In genomic region chr1:127204817-127205485, GRCm38 (mm10) we compare ENCODE assay signal across 8 mouse cellular contexts. TPM values are rescaled to one million over a fixed set of nuclear protein-coding genes. Genes with fewer than 3 reads are reported as not detected.
A peak's percentile ranks its signal among the peaks of the same experiment; 100 is the strongest.
DNase-seq lines count a peak whose midpoint lies in the region; ATAC-seq and TF ChIP-seq lines count a peak whose summit lies in the region.

Gene Mgat5, plus strand, starts transcription at chr1:127205015.

- peak; percentile 12; the same call in 1 of the 2 replicates for TF ChIP-seq CTCF in liver, adult 2 months (IDR thresholded peaks at IDR 0.05; ENCODE audit: low read depth, low read length)

- H3K27ac ChIP-seq in heart, embryonic 11.5 days (ENCODE audit: low read depth, low read length), result peak within 1 kb of the TSS; percentile 90
- H3K27ac ChIP-seq in kidney, embryonic 16.5 days (ENCODE audit: low read length), result peak within 1 kb of the TSS; percentile 94
- H3K27ac ChIP-seq in liver, adult 2 months (replicated peaks; ENCODE audit: insufficient read depth, low read depth, low read length), result peak within 1 kb of the TSS; percentile 92

- peak within 1 kb of the TSS; percentile 79 for H3K9ac ChIP-seq in heart, embryonic 11.5 days (ENCODE audit: low read depth, low read length)
- H3K9ac ChIP-seq in kidney, embryonic 16.5 days (replicated peaks; ENCODE audit: low read length), result peak within 1 kb of the TSS; percentile 78
- peak within 1 kb of the TSS; percentile 91 for H3K9ac ChIP-seq in liver, adult 2 months (ENCODE audit: low read depth, low read length)

- TF ChIP-seq POLR2A in liver, adult 2 months (IDR thresholded peaks at IDR 0.05; ENCODE audit: extremely low read depth, insufficient read depth, low read length), result peak; percentile 61
- no peak for TF ChIP-seq POLR2A in myocyte (IDR thresholded peaks at IDR 0.05; ENCODE audit: insufficient read length, low read depth)

- peaks cover 7% of the 10 kb centered on the region; the same call in 1 of the 2 replicates for H3K4me1 ChIP-seq in heart, embryonic 11.5 days (ENCODE audit: control insufficient read depth, insufficient read depth, low read length)
- peaks cover 25% of the 10 kb centered on the region for H3K4me1 ChIP-seq in kidney, embryonic 16.5 days (ENCODE audit: insufficient read depth, low read length)
- 0 out of 2 replicates have a peak, but pooled peaks cover 4% of the 10 kb centered on the region for H3K4me1 ChIP-seq in liver, adult 2 months (ENCODE audit: control insufficient read depth, insufficient read depth, low read length)

- DNase-seq in B cell, adult 2 months, result peak; percentile 90
- DNase-seq in brain, adult 2 months (ENCODE audit: low read depth, low spot score), result peak; percentile 97
- DNase-seq in liver, adult 2 months (ENCODE audit: extremely low read depth, low read depth, low spot score), result peak; percentile 86
- peak; percentile 87 for DNase-seq in splenic B cell, adult 2 months (ENCODE audit: low read depth, low spot score)

- no peaks in the 10 kb centered on the region for H3K27me3 ChIP-seq in heart, embryonic 11.5 days (ENCODE audit: control insufficient read depth, insufficient read depth, low read length)
- H3K27me3 ChIP-seq in kidney, embryonic 16.5 days (ENCODE audit: insufficient read depth, low read length), result no peaks in the 10 kb centered on the region
- H3K27me3 ChIP-seq in liver, adult 2 months (ENCODE audit: control insufficient read depth, insufficient read depth, low read length), result no peaks in the 10 kb centered on the region
- no peaks in the 10 kb centered on the region for H3K27me3 ChIP-seq in myocyte (ENCODE audit: control insufficient read depth, insufficient read depth, insufficient read length)
- no peaks in the 10 kb centered on the region for H3K27me3 ChIP-seq in splenic B cell, adult 2 months (ENCODE audit: control insufficient read depth, insufficient read depth, low read length, poor library complexity, severe bottlenecking)

- peaks cover 2% of the 10 kb centered on the region; the same call in 1 of the 2 replicates for H3K79me2 ChIP-seq in liver, adult 2 months (ENCODE audit: control insufficient read depth, insufficient read depth, low read length)
- H3K79me2 ChIP-seq in myocyte (ENCODE audit: control insufficient read depth, insufficient read depth), result no peaks in the 10 kb centered on the region

- H3K9me3 ChIP-seq in heart, embryonic 11.5 days (replicated peaks; ENCODE audit: control insufficient read depth, low read length), result no peaks in the 10 kb centered on the region
- H3K9me3 ChIP-seq in kidney, embryonic 16.5 days (ENCODE audit: low read length), result no peaks in the 10 kb centered on the region

- peak within 1 kb of the TSS; percentile 69 for H3K4me3 ChIP-seq in heart, embryonic 11.5 days (ENCODE audit: low read depth, low read length)
- H3K4me3 ChIP-seq in kidney, embryonic 16.5 days (ENCODE audit: low read length), result peak within 1 kb of the TSS; percentile 91
- peak within 1 kb of the TSS; percentile 94 for H3K4me3 ChIP-seq in liver, adult 2 months (ENCODE audit: insufficient read depth, low read depth, low read length)
- H3K4me3 ChIP-seq in myocyte, result peak within 1 kb of the TSS; percentile 75

- no peaks in the 10 kb centered on the region for H3K36me3 ChIP-seq in heart, embryonic 11.5 days (ENCODE audit: control insufficient read depth, insufficient read depth, low read length)
- no peaks in the 10 kb centered on the region for H3K36me3 ChIP-seq in kidney, embryonic 16.5 days (ENCODE audit: insufficient read depth, low read length)
- no peaks in the 10 kb centered on the region for H3K36me3 ChIP-seq in liver, adult 2 months (ENCODE audit: control insufficient read depth, insufficient read depth, low read length)
- H3K36me3 ChIP-seq in myocyte (ENCODE audit: control insufficient read depth, insufficient read depth), result no peaks in the 10 kb centered on the region
- H3K36me3 ChIP-seq in splenic B cell, adult 2 months (ENCODE audit: control insufficient read depth, insufficient read depth, low read length, poor library complexity, severe bottlenecking), result no peaks in the 10 kb centered on the region

- peak; percentile 80 for ATAC-seq in erythroblast, adult 5-6 weeks (replicated peaks; ENCODE audit: low FRiP score, poor library complexity, severe bottlenecking)
- peak; percentile 87 for ATAC-seq in heart, embryonic 11.5 days (replicated peaks; ENCODE audit: insufficient number of reproducible peaks, low FRiP score, low TSS enrichment)
- peak; percentile 92 for ATAC-seq in kidney, embryonic 16.5 days (ENCODE audit: low FRiP score, low TSS enrichment)

- H3K4me2 ChIP-seq in heart, embryonic 11.5 days, result peak within 1 kb of the TSS; percentile 99
- peak within 1 kb of the TSS; percentile 94 for H3K4me2 ChIP-seq in kidney, embryonic 16.5 days (replicated peaks; ENCODE audit: low read depth, low read length)
- H3K4me2 ChIP-seq in myocyte (ENCODE audit: low read depth), result peak within 1 kb of the TSS; percentile 97

- WGBS in heart, embryonic 11.5 days (ENCODE audit: insufficient replicate concordance), result under 1% methylated on average over 51 of the region's 51 CpGs
- WGBS in kidney, embryonic 16.5 days, result under 1% methylated on average over 51 of the region's 51 CpGs
- under 1% methylated on average over 51 of the region's 51 CpGs for WGBS in liver, adult 2 months

- peak within 1 kb of the TSS; percentile 41 for H3ac ChIP-seq in myocyte (ENCODE audit: control insufficient read depth, insufficient read length)

TF ChIP-seq in myocyte, 11 proteins besides CTCF, POLR2A, EP300 and RAD21:
- TF ChIP-seq MYOD1 (IDR thresholded peaks at IDR 0.05; ENCODE audit: control insufficient read depth in 1 of 3, insufficient read length in 2 of 3, low read depth in 2 of 3) (no peak), E2F4 (IDR thresholded peaks at IDR 0.05; ENCODE audit: insufficient read depth) (peak; percentile 2), USF1 (IDR thresholded peaks at IDR 0.05; ENCODE audit: low read depth) (no peak)

RNA-seq across cellular contexts. Expression of gene Mgat5, which starts in this region (rescaled TPM):
- 10.8 and 11.7 TPM in 2 replicates for total RNA-seq in erythroblast, adult 5-6 weeks (2015; ENCODE audit: low replicate concordance)
- 6.8 and 9.4 TPM in 2 replicates for total RNA-seq in erythroblast, adult 5-6 weeks (2017; ENCODE audit: low replicate concordance)
- 4.2 and 4.9 TPM in 2 replicates for polyA plus RNA-seq in heart, embryonic 11.5 days (2014; fragmentation: Nextera tagmentation; extraction: Ambion mirVana)
- 8.1 and 9.7 TPM in 2 replicates for polyA plus RNA-seq in kidney, embryonic 16.5 days (2015; fragmentation: Nextera tagmentation; extraction: Ambion mirVana)
- 3.8 and 4.2 TPM in 2 replicates for total RNA-seq in liver, adult 2 months (2014; rRNA removed)
- 1.7 and 1.9 TPM in 2 replicates for polyA plus RNA-seq in liver, adult 2 months (2012; rRNA removed)
- polyA plus RNA-seq in myocyte (2012; fragmentation: generic; extraction: Trizol), result 2.2 TPM

Comparison
In these comparisons a context has a peak if more than half of its experiments do, and no peak if none do; other contexts are left out.
1. Peak in every context shown above with its lines: DNase-seq, ATAC-seq, H3K4me3 ChIP-seq and H3K27ac ChIP-seq.